Mouse (Mus musculus) heart, adult 2 months (tissue): ENCODE measurements around the gene Atp6v1d. TPM values are rescaled to one million over a fixed set of nuclear protein-coding genes. Genes with fewer than 3 reads are reported as not detected.

Experiments
- DNase-seq, 2 experiments: peaks; one replicate each; pipeline ENCODE4 v3.0.0; 2021
- H3K27ac ChIP-seq: fragments of 200-600 bp; 2 replicates; pipeline ENCODE4 v1.8.1; 2022
- H3K27me3 ChIP-seq: fragments of 200-500 bp; 2 replicates; pipeline ENCODE4 v1.6.1; 2012; ENCODE audit warnings: mild to moderate bottlenecking, low read length, inconsistent platforms, mixed read lengths; ENCODE audit not compliant: control insufficient read depth, insufficient read depth
- H3K36me3 ChIP-seq: fragments of 200-500 bp; 2 replicates; pipeline ENCODE4 v1.6.1; 2012; ENCODE audit warnings: low read length, inconsistent platforms; ENCODE audit not compliant: control insufficient read depth, insufficient read depth
- H3K4me1 ChIP-seq: fragments of 200-500 bp; 2 replicates; pipeline ENCODE4 v1.6.1; 2011; ENCODE audit warnings: low read length; ENCODE audit not compliant: control insufficient read depth, insufficient read depth
- H3K4me3 ChIP-seq: fragments of 200-600 bp; 2 replicates; pipeline ENCODE4 v1.8.1; 2022
- H3K79me2 ChIP-seq: fragments of 200-500 bp; replicated peaks from 2 replicates; pipeline ENCODE4 v1.6.1; 2012; ENCODE audit warnings: mild to moderate bottlenecking, inconsistent platforms, low read length, moderate library complexity, mixed read lengths; ENCODE audit not compliant: control insufficient read depth, insufficient read depth
- H3K9ac ChIP-seq: fragments of 200-500 bp; 2 replicates; pipeline ENCODE4 v1.6.1; 2012; ENCODE audit warnings: low read depth, mild to moderate bottlenecking, control low read depth, inconsistent platforms, low read length, mixed read lengths
- CTCF ChIP-seq: fragments of 200-600 bp; IDR thresholded peaks from 2 replicates; pipeline ENCODE4 v1.8.1; 2022; ENCODE audit warnings: antibody characterized with exemption, mild to moderate bottlenecking, moderate library complexity
- EP300 ChIP-seq: fragments of 200-500 bp; IDR thresholded peaks from 2 replicates; pipeline ENCODE4 v1.6.1; 2011; ENCODE audit warnings: low read depth, low read length, control low read depth; ENCODE audit not compliant: insufficient read depth
- POLR2A ChIP-seq: fragments of 200-500 bp; IDR thresholded peaks from 2 replicates; pipeline ENCODE4 v1.6.1; 2011; ENCODE audit warnings: mild to moderate bottlenecking, low read depth, low read length, control low read depth; ENCODE audit not compliant: insufficient read depth
- WGBS: fragments of 180-500 bp; shearing (Covaris S2); methylation state at CpG from one replicate; pipeline ENCODE4 v1.1.7; 2018; 5-methylcytosine and 5-hydroxymethylcytosine counted together
- intact Hi-C: fragments of 180-260 bp; cut with DNase I; formaldehyde crosslinking; loops from one replicate; pipeline ENCODE4 v1.15.1; 2025
- long read RNA-seq: library from polyadenylated mRNA; stranded (forward); transcript quantifications from one replicate; pipeline ENCODE4 v2.0.0, GENCODE M21; 2021
- polyA plus RNA-seq: library from polyadenylated mRNA; depleted of rRNA; stranded (reverse); fragments of >200 nt; gene quantifications from 2 replicates; pipeline ENCODE4 v1.2.3, GENCODE M21; 2012; rRNA removed
- total RNA-seq, 2 experiments: library from RNA; stranded (reverse); gene quantifications; 2 replicates each; pipeline ENCODE4 v1.2.3; 2021

Atp6v1d gene
- total RNA-seq = 10 to 100 TPM; 72.8 to 79.8 TPM
- 31.8 and 64.5 TPM in 2 replicates for polyA plus RNA-seq
- long read RNA-seq, transcript Atp6v1d-201 (9 exons, 3,667 nt) = major isoform, 126 of 133 reads
- long read RNA-seq, partial matches to known transcripts = 5 of 133 reads
- long read RNA-seq, other reads (novel, unspliced or antisense) = 2 of 133 reads

- TF ChIP-seq CTCF (peak; percentile 96), EP300 (peak; percentile 83; the same call in 1 of the 2 replicates), POLR2A (peak; percentile 85)
- Histone ChIP-seq H3K36me3 (peaks cover 11% of the 10 kb centered on the region), H3K9ac (peak within 1 kb of the TSS; percentile 82), H3K27ac (peak within 1 kb of the TSS; percentile 99), H3K79me2 (peaks cover 6% of the 10 kb centered on the region; the same call in 1 of the 2 replicates), H3K4me1 (peaks cover 4% of the 10 kb centered on the region), H3K27me3 (no peaks in the 10 kb centered on the region), H3K4me3 (peak within 1 kb of the TSS; percentile 93)
- DNase-seq = peak; percentile 96 to 99
- intact Hi-C loops = loop anchor here (5.0 to 10.0 kb wide), 3 partner anchors 114 to 1783 kb away; partner anchors contain the start of genes Erh, Gphn, Mpp5 and Slc39a9
- WGBS = under 1% methylated on average over 55 of the region's 55 CpGs
Measured at GRCm38 (mm10) chr12:78861496-78862253, at the start of gene Atp6v1d, which contains the start of gene Eif2s1. TSS of gene Atp6v1d (minus strand) at chr12:78861638. TSS of gene Eif2s1 (plus strand) at chr12:78861819.

- H3K36me3 ChIP-seq = no peaks in the 10 kb centered on the region
- H3K27me3 ChIP-seq = peaks cover 3% of the 10 kb centered on the region
- TF ChIP-seq CTCF (no peak), EP300 (no peak), POLR2A (no peak)
- DNase-seq = no peak
- intact Hi-C loops = no loop called here
- WGBS = 15% methylated on average over 16 of the region's 16 CpGs
- no peaks in the 10 kb centered on the region for H3K79me2 ChIP-seq
- H3K4me1 ChIP-seq = peaks cover 1% of the 10 kb centered on the region; the same call in 1 of the 2 replicates
- no peak overlapping the region for H3K9ac ChIP-seq
- H3K27ac ChIP-seq = no peak overlapping the region
- H3K4me3 ChIP-seq = no peak overlapping the region; the same call in 1 of the 2 replicates
Measured at GRCm38 (mm10) chr12:78910684-78911461, 49.4 kb upstream of the Atp6v1d start.

GRCm38 (mm10) chr12:78908081-78908605 lies 46.7 kb upstream of the Atp6v1d start:
- Histone ChIP-seq H3K79me2 (no peaks in the 10 kb centered on the region), H3K4me3 (no peak overlapping the region), H3K27me3 (peaks cover 3% of the 10 kb centered on the region), H3K27ac (no peak overlapping the region), H3K9ac (no peak overlapping the region), H3K36me3 (no peaks in the 10 kb centered on the region), H3K4me1 (peaks cover 1% of the 10 kb centered on the region; the same call in 1 of the 2 replicates)
- TF ChIP-seq POLR2A (no peak), CTCF (no peak), EP300 (no peak)
- intact Hi-C loops = no loop called here
- no peak for DNase-seq
- WGBS = 71% methylated on average over 6 of the region's 6 CpGs

GRCm38 (mm10) chr12:78906707-78907162 lies 45.3 kb upstream of the Atp6v1d start, which contains the start of gene Plek2:
TSS of gene Plek2 (minus strand) at chr12:78906964.
- 0 out of 2 replicates have a peak, but pooled peaks cover 1% of the 10 kb centered on the region for H3K4me1 ChIP-seq
- intact Hi-C loops = no loop called here
- peaks cover 3% of the 10 kb centered on the region for H3K27me3 ChIP-seq
- 4% methylated on average over 38 of the region's 38 CpGs for WGBS
- TF ChIP-seq CTCF (peak; percentile 37), POLR2A (no peak), EP300 (no peak)
- H3K27ac ChIP-seq = no peak within 1 kb of the TSS
- H3K4me3 ChIP-seq = peak within 1 kb of the TSS; percentile 27
- no peaks in the 10 kb centered on the region for H3K79me2 ChIP-seq
- DNase-seq = peak; percentile 62 to 67
- no peaks in the 10 kb centered on the region for H3K36me3 ChIP-seq
- H3K9ac ChIP-seq = peak within 1 kb of the TSS; percentile 45

- Histone ChIP-seq H3K27me3 (peaks cover 3% of the 10 kb centered on the region), H3K4me3 (no peak overlapping the region)
Measured at GRCm38 (mm10) chr12:78904499-78904898, 43.1 kb upstream of the Atp6v1d start.

More at GRCm38 (mm10) chr12:78904499-78904898, 43.1 kb upstream of the Atp6v1d start:
- H3K4me1 ChIP-seq = 0 out of 2 replicates have a peak, but pooled peaks cover 1% of the 10 kb centered on the region
- intact Hi-C loops = no loop called here
- 83% methylated on average over 6 of the region's 7 CpGs for WGBS
- no peaks in the 10 kb centered on the region for H3K79me2 ChIP-seq
- no peak overlapping the region for H3K9ac ChIP-seq
- no peak overlapping the region for H3K27ac ChIP-seq
- TF ChIP-seq EP300 (no peak), CTCF (no peak), POLR2A (no peak)
- no peaks in the 10 kb centered on the region for H3K36me3 ChIP-seq
- DNase-seq = no peak
